Mouse (Mus musculus) brown adipose tissue, adult 24 weeks (tissue): Measurements from ENCODE around the gene Retreg1. TPM values are rescaled to one million over a fixed set of nuclear protein-coding genes. Genes with fewer than 3 reads are reported as not detected.
"Not testable (repeated sequence)": the region's sequence is repeated elsewhere in the genome, so short reads cannot be mapped to it uniquely, and the experiment has no call there.

Source experiments
- H3K27ac ChIP-seq: fragments of 200-500 bp; replicated peaks from 2 replicates; pipeline ENCODE4 v1.5.1; 2012; ENCODE audit warnings: low read depth, mild to moderate bottlenecking, low read length
- H3K4me1 ChIP-seq: fragments of 200-500 bp; 2 replicates; pipeline ENCODE4 v1.6.1; 2012; ENCODE audit warnings: low read length, mixed read lengths; ENCODE audit not compliant: control insufficient read depth, insufficient read depth, insufficient read length
- H3K4me3 ChIP-seq: fragments of 200-500 bp; 2 replicates; pipeline ENCODE4 v1.5.1; 2012; ENCODE audit warnings: low read depth, mild to moderate bottlenecking, low read length, moderate library complexity; ENCODE audit not compliant: insufficient read depth
- polyA plus RNA-seq: library from polyadenylated mRNA; stranded (reverse); fragments of >200 nt; gene quantifications from 2 replicates; pipeline ENCODE4 v1.2.4, GENCODE M21; 2012; ENCODE audit not compliant: missing spikeins, insufficient read depth, insufficient read length

Gene Retreg1
- polyA plus RNA-seq, 1 experiment = 17.8 TPM

DNA sequence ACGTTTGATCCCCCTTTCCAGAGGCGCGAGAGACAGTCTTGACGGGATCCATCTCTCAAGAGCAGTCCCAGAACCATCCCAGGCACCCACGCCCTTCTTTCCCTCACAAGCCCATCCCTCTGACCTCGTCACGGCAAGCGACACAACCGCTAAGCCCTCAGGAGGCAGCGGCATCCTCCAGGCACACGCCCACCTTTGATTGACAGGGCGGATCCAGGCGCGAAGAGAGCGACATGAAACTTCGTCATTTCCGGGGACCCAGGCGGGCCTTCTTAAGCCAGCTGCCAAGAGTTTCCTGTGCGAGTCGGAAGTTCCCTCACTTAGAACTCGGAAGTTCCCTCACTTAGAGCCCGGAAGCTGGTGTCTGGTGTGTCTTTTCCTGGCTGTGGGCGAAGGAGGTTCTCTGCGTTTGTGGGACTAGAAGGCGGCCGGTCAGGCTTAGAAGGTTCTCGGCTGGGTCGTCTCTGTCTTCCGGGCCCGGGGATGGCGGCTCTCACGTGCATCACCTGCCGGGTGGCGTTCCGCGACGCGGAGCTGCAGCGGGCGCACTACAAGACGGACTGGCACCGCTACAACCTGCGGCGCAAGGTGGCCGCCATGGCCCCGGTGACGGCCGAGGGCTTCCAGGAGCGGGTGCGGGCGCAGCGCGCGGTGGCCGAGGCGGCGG, 141.2 kb downstream of the Retreg1 start, which contains the start of gene Zfp622:
Gene Zfp622 (plus strand): TSS at position 300 of the 667 bp plus-strand sequence.
- Histone ChIP-seq H3K4me3 (peak within 1 kb of the TSS; percentile 83), H3K27ac (peak within 1 kb of the TSS; percentile 57), H3K4me1 (peaks cover 3% of the 10 kb centered on the region; the same call in 1 of the 2 replicates)

DNA sequence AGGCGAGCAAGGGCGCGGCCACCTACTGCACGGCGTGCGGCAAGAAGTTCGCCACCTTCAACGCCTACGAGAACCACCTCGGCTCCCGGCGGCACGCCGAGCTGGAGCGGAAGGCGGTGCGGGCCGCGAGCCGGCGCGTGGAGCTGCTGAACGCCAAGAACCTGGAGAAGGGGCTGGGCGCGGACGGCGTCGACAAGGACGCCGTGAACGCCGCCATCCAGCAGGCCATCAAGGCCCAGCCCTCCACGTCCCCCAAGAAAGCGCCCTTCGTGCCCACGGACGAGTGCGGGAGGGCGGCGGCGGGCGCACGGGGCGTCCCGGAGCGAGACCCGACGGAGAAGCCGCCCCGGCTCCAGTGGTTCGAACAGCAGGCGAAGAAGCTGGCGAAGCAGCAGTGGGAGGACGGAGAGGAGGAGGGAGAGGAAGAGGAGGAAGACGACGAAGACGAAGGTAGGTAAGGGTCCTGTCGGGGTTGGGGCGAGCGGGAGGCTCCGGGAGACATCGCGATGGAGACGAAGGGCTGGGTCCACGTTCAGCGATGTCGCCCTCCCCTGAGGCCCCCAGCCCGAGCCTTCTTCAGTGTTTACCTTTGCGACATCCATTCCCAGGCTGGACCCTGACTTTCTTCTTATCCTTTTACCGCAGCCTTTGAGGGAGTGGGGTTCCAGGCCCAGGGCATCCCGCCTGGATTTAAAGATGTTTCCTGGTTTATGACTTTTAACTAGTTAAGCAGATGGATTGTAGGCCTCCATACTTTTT, 141.9 kb downstream of the Retreg1 start:
- H3K27ac ChIP-seq = peak overlapping the region; percentile 53
- peak overlapping the region; percentile 83 for H3K4me3 ChIP-seq
- peaks cover 3% of the 10 kb centered on the region; the same call in 1 of the 2 replicates for H3K4me1 ChIP-seq

DNA sequence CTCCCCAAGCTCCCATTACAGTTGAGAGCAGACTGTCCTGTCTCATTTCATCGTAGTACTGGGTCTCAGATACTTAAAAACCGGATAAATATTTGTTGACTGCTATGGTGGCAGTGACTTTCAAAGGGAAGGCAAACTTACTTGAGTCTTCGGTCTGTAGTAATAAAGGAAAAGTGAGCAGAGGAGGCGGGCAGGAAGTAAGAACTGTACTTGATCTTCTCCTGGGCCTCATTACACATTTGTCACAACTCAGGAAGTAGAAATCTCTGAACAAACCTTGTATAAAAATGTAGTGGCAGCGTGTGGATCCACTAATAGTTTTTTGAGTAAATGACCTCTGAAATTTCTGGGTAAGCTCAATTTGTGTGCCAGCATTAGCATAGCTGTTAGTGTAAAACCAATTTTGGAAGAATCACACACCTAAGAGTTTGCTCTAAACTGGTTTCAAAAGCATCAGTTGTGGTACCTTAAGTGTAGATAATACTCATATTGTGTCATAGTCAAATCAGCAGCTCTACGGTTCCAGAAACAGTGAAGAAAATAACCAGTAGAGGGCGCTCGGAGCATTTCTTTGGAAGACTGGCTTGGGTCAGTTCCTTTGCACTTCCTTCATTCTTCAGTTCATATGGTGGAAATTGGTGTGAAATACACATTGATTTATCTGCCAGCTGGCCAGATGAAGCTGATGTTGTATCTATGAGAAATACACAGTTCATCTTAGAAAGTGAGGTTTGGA, 150.2 kb downstream of the Retreg1 start:
- H3K4me1 ChIP-seq = no peaks in the 10 kb centered on the region
- H3K27ac ChIP-seq = no peak overlapping the region
- no peak overlapping the region for H3K4me3 ChIP-seq

DNA sequence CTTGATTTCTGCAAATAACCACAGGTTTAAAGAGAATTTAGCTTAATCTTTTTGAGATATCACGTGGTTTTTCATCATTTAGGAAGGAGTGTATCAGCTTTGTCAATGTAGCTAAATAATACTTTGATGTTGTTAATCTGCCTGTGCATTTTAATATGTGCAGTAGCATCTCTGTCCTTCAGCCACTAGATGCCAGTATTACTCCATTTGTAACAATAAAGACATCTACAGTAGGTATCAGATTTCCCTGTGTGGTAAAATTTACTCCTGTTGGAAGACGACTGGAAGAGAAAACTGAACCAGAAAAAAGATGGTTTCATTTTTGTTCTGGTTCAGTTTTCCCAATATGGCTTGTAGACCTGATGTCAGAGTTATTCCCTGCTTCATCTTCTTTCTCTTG, 152.5 kb downstream of the Retreg1 start:
- Histone ChIP-seq H3K4me3 (no peak overlapping the region), H3K4me1 (no peaks in the 10 kb centered on the region), H3K27ac (no peak overlapping the region)

DNA sequence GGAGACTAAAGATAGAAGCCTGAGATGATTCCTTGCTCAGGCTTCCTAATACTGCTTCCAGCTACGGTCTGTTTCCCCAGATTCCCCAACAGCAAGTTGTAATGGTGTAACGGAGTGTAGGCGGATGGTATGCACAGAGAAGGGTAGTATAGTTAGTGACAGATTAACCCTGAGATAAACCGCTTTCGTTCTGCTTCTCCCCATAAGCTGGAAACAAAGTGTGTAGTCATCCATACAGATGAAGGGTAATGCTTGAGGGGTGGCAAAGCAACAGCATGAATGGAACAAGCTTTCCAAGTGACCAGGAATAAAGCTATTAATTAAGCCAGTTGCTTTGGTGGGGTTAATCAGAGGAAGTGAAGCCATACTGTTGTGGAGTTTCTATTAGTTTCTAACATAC, 156.6 kb downstream of the Retreg1 start:
- H3K4me3 ChIP-seq, H3K27ac ChIP-seq, H3K4me1 ChIP-seq: not testable (repeated sequence)

DNA sequence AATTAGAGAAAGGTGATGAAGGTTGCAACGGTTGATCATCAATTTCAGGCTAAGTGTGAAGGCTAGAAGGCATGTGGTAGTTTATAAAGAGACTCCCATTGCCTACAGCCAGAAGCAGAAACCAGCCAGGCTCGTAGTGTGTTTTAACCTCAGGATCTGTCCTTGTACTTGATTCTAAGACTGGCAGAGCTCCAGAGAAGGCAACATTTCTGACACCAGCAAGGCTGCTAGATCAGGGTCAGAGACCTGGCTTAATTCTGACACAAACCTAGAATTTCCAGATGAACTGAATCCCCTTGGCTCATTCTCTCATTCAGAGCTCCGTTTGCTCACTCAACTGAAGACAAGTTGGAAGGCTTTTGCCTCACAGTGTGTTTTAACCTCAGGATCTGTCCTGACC, 165.6 kb downstream of the Retreg1 start:
- H3K27ac ChIP-seq = no peak overlapping the region
- H3K4me3 ChIP-seq = no peak overlapping the region
- H3K4me1 ChIP-seq = no peaks in the 10 kb centered on the region

DNA sequence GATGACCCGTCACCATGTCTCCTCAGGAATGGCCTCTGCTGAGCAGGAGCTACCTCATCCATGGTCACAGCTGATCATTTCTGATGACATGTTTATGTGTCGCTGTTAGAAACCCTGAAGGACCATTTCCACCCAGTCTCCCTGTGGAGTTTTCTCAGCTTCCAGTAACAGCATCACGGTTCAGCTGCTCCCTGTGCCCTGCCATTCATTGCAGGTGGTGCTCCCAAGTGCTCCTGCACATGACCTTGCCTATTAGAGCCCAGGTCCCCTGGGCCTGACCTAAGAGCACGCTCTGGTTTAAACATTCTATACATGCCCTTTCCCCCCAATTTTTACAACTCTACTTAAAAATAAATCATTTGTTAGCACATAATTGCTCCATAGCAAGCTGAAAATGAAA, 169.9 kb downstream of the Retreg1 start:
- Histone ChIP-seq H3K4me3 (no peak overlapping the region), H3K27ac (no peak overlapping the region), H3K4me1 (no peaks in the 10 kb centered on the region)

DNA sequence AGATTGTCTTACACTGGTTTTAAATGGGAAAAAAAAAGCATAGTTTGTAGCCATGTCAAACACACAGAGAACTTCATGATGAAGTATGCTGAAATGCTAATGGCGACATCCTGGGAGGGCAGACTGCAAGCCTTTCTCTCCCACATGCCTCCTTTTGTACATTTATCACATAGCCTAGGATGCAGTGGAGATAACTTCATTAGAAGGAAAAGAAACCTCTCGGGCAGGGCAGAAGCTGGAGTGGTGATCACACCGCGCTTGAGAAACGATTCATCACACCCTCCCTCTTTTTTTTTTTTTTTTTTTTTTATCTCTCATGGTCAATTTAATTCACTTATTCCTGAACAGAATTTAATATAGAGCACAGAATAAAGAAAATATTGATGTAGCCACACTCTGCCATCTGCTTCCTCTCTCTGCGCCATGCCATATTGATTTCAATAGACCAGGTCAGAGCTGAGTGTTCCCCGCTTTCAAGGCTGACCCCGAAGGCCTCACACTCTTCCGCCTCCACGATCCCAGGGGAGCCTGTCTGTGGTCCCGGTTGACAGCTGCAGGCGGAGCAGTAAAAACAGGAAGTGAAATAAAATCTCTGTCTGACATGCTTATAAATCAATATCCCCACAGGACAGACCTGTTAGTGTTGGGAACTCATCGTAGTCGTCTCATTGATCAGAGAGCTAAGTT, 173.1 kb downstream of the Retreg1 start:
- Histone ChIP-seq H3K4me3 (no peak overlapping the region), H3K27ac (no peak overlapping the region), H3K4me1 (no peaks in the 10 kb centered on the region)

DNA sequence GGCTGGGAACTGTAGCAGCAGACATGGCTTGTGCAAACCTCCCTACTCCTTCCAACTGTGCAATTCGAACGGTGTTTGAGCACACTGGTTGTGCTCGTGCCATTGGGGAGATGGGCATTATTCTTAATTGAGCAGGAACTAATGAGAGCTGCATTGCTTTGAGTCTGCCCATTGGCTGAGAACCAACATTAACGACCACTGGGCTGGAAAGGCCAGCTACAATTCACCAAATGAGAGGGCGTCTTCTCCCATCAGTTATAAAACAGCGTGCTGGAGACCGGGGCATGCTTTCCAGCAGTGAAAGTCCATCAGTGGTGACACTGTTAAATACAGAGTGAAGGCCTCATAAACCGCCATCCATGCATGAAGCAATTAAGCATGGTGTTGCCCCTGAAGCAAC, 178.7 kb downstream of the Retreg1 start:
- no peak overlapping the region for H3K4me3 ChIP-seq
- no peak overlapping the region for H3K27ac ChIP-seq
- no peaks in the 10 kb centered on the region for H3K4me1 ChIP-seq

DNA sequence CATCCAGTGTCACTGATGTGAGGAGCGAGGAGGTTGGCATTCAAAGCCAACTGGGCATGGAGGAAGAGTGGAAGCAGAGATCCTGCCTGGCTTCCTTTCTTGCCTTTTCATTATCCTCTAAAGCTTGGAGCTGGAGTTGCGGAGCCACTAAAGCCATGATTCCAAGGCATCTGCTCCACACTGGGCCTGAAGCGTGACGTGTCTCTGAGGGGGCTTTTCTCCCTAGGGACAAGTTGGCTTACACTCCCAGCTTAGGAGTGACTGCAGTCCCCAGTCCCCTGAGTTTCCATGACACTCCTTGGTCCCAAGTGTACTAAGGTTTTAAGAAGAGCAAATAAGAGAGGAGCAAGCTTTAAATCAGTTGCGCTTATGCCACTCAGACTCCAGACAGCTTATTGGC, 179.7 kb downstream of the Retreg1 start:
- H3K4me3 ChIP-seq = no peak overlapping the region
- no peak overlapping the region for H3K27ac ChIP-seq
- no peaks in the 10 kb centered on the region for H3K4me1 ChIP-seq

Other genes with a start within 250 kb of the Retreg1 start
- gene Myo10, start 220.7 kb upstream of the Retreg1 start, polyA plus RNA-seq = 25.2 and 34.0 TPM in 2 replicates
- 15.4 and 16.8 TPM in 2 replicates for gene Zfp622, start 141.2 kb downstream of the Retreg1 start, polyA plus RNA-seq